Mouse (Mus musculus): ENCODE measurements around the gene Prkce.

DNA sequence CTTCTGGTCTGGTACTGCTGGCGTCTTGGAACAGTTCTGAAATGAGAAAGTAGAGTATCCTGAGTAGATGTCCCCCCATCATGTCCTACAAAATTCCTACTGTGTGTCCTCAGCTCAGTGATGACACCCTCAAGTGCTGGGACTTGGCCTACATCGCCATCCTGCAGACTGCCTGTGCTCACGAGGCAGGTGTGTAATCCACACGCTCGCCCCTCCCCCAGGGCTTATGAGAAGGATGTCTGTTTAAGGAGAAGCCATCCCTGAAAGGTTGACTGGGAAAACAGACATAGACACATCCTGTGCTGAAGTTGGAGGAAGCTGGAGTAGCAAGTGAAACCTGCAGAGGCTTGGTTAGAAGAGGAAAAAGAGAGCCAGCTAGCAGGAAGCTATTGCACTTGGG lies 422.1 kb downstream of the Prkce start:
- TF ChIP-seq CTCF (IDR thresholded peaks at IDR 0.05; ENCODE audit: low read depth) (no peak), EP300 (IDR thresholded peaks at IDR 0.05; ENCODE audit: low read depth) (no peak)
